Mouse (Mus musculus) brain, embryonic 14.5 days (tissue): Measurements from ENCODE around the gene Gnb5.

ENCODE experiments used
- CTCF ChIP-seq: fragments of 200-500 bp; IDR thresholded peaks from 2 replicates; pipeline ENCODE4 v1.5.1; 2012; ENCODE audit warnings: inconsistent platforms, mild to moderate bottlenecking, moderate library complexity, borderline replicate concordance; ENCODE audit not compliant: insufficient read depth, insufficient read length; ENCODE audit errors: extremely low read depth
- POLR2A ChIP-seq: fragments of 200-500 bp; IDR thresholded peaks from 2 replicates; pipeline ENCODE4 v1.6.1; 2012; ENCODE audit warnings: mild to moderate bottlenecking, inconsistent platforms, borderline replicate concordance; ENCODE audit not compliant: poor library complexity, insufficient read depth, insufficient read length, severe bottlenecking; ENCODE audit errors: extremely low read depth

DNA sequence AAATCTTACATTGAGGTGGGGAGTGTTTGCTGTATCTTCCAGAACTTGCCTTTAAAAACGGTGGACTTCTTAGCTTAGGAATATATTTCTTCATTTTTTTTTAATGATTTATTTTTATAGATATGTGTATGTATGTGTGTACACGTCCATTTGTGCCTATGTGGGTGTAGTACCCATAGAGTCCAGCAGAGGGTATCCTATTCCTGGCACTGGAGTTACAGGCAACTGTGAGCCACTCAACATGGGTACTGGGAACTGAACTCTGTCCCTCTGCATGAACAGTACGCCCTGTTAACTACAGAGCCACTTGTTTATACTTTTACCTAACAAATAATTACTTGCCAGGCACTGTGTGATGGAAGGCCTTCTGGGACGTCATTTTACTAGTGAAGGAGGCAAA lies 46.4 kb upstream of the Gnb5 start:
- TF ChIP-seq CTCF (peak; percentile 47; the same call in 1 of the 2 replicates), POLR2A (no peak)
